Mouse (Mus musculus) heart, embryonic 16.5 days (tissue): ENCODE results near the gene 1700037H04Rik. TPM values are rescaled to one million over a fixed set of nuclear protein-coding genes. Genes with fewer than 3 reads are reported as not detected.
"Not testable (repeated sequence)": the region's sequence is repeated elsewhere in the genome, so short reads cannot be mapped to it uniquely, and the experiment has no call there.

Experiments used
- ATAC-seq: fragments of 200-750 bp; cut with Nextera tagmentation; replicated peaks from 2 replicates; pipeline ENCODE4 v1.8.0; 2017; ENCODE audit warnings: moderate number of reproducible peaks; ENCODE audit not compliant: insufficient read depth, low FRiP score; ENCODE audit errors: extremely low read depth
- H3K27ac ChIP-seq: fragments of 300-500 bp; sonication (generic); 2 replicates; pipeline ENCODE4 v1.5.1; 2014; ENCODE audit warnings: mild to moderate bottlenecking, low read length, control low read depth, moderate library complexity
- H3K27me3 ChIP-seq: fragments of 300-500 bp; sonication (generic); 2 replicates; pipeline ENCODE4 v1.6.1; 2014; ENCODE audit warnings: low read length, mixed read lengths; ENCODE audit not compliant: control insufficient read depth, insufficient read depth
- H3K36me3 ChIP-seq: fragments of 300-500 bp; sonication (generic); 2 replicates; pipeline ENCODE4 v1.6.1; 2014; ENCODE audit not compliant: control insufficient read depth, insufficient read depth
- H3K4me1 ChIP-seq: fragments of 300-500 bp; sonication (generic); 2 replicates; pipeline ENCODE4 v1.6.1; 2014; ENCODE audit warnings: low read length, mixed read lengths; ENCODE audit not compliant: control insufficient read depth, insufficient read depth
- H3K4me2 ChIP-seq: fragments of 300-500 bp; sonication (generic); 2 replicates; pipeline ENCODE4 v1.6.1; 2014; ENCODE audit warnings: low read depth, mild to moderate bottlenecking, control low read depth, low read length
- H3K4me3 ChIP-seq: fragments of 300-500 bp; sonication (generic); 2 replicates; pipeline ENCODE4 v1.5.1; 2014; ENCODE audit warnings: mild to moderate bottlenecking, control low read depth, low read length
- H3K9ac ChIP-seq: fragments of 300-500 bp; sonication (generic); 2 replicates; pipeline ENCODE4 v1.6.1; 2014; ENCODE audit warnings: low read length, control low read depth
- H3K9me3 ChIP-seq: fragments of 300-500 bp; sonication (generic); replicated peaks from 2 replicates; pipeline ENCODE4 v1.6.1; 2016; ENCODE audit warnings: low read length; ENCODE audit not compliant: control insufficient read depth
- WGBS: fragments of 180-500 bp; shearing (Covaris S2); extraction: QIAGEN DNeasy Blood & Tissue Kit; methylation state at CpG from one replicate; pipeline ENCODE4 v1.1.7; 2014; 5-methylcytosine and 5-hydroxymethylcytosine counted together
- polyA plus RNA-seq: library from polyadenylated mRNA; unstranded; fragments of >200 nt; fragmentation: Nextera tagmentation; extraction: Ambion mirVana; gene quantifications from 2 replicates; pipeline ENCODE4 v1.2.1, GENCODE M21; 2015

Gene 1700037H04Rik
- polyA plus RNA-seq, 1 experiment from 2014 or later, result 65.1 TPM

- no peaks in the 10 kb centered on the region; the same call in 1 of the 2 replicates for H3K27me3 ChIP-seq
- peak overlapping the region; percentile 87 for H3K9ac ChIP-seq
- peak overlapping the region; percentile 71 for H3K4me3 ChIP-seq
- peaks cover 13% of the 10 kb centered on the region for H3K4me1 ChIP-seq
- WGBS, result 76% methylated on average over 5 of the region's 5 CpGs
- no peak overlapping the region; the same call in none of the 2 replicates for H3K27ac ChIP-seq
- peak overlapping the region; percentile 89 for H3K4me2 ChIP-seq
- H3K9me3 ChIP-seq, result no peaks in the 10 kb centered on the region
- no peak for ATAC-seq
- no peaks in the 10 kb centered on the region for H3K36me3 ChIP-seq
Observed at GRCm38 (mm10) chr2:131128211-131128610, 31.7 kb downstream of the 1700037H04Rik start.

- peak within 1 kb of the TSS; percentile 71 for H3K4me3 ChIP-seq
- H3K9ac ChIP-seq, result peak within 1 kb of the TSS; percentile 87
- H3K36me3 ChIP-seq, result no peaks in the 10 kb centered on the region
- H3K4me1 ChIP-seq, result peaks cover 13% of the 10 kb centered on the region; the same call in 1 of the 2 replicates
- ATAC-seq, result peak; percentile 96
- no peaks in the 10 kb centered on the region; the same call in 1 of the 2 replicates for H3K27me3 ChIP-seq
- under 1% methylated on average over 28 of the region's 28 CpGs for WGBS
- H3K9me3 ChIP-seq, result no peaks in the 10 kb centered on the region
- H3K4me2 ChIP-seq, result peak within 1 kb of the TSS; percentile 89
- peak within 1 kb of the TSS; percentile 73 for H3K27ac ChIP-seq
Observed at GRCm38 (mm10) chr2:131127161-131127730, 32.6 kb downstream of the 1700037H04Rik start, which contains the start of gene Hspa12b. Gene Hspa12b (plus strand): TSS chr2:131127280.

GRCm38 (mm10) chr2:131125964-131126815 lies 33.7 kb downstream of the 1700037H04Rik start:
- H3K9ac ChIP-seq, result no peak overlapping the region; the same call in 1 of the 2 replicates
- no peaks in the 10 kb centered on the region; the same call in 1 of the 2 replicates for H3K27me3 ChIP-seq
- no peaks in the 10 kb centered on the region for H3K36me3 ChIP-seq
- H3K9me3 ChIP-seq, result no peaks in the 10 kb centered on the region
- peaks cover 13% of the 10 kb centered on the region; the same call in 1 of the 2 replicates for H3K4me1 ChIP-seq
- H3K27ac ChIP-seq, result no peak overlapping the region
- no peak for ATAC-seq
- H3K4me2 ChIP-seq, result no peak overlapping the region
- 64% methylated on average over 9 of the region's 9 CpGs for WGBS
- no peak overlapping the region for H3K4me3 ChIP-seq

GRCm38 (mm10) chr2:131125157-131125963 lies 34.5 kb downstream of the 1700037H04Rik start:
- ATAC-seq, result no peak
- 87% methylated on average over 9 of the region's 9 CpGs for WGBS

GRCm38 (mm10) chr2:131124166-131124565 lies 35.7 kb downstream of the 1700037H04Rik start:
- H3K4me1 ChIP-seq, result peaks cover 13% of the 10 kb centered on the region; the same call in 1 of the 2 replicates
- 61% methylated on average over 3 of the region's 3 CpGs for WGBS
- no peaks in the 10 kb centered on the region for H3K9me3 ChIP-seq
- no peak for ATAC-seq
- no peak overlapping the region for H3K9ac ChIP-seq
- peak overlapping the region; percentile 55; the same call in 1 of the 2 replicates for H3K27ac ChIP-seq
- H3K4me3 ChIP-seq, result no peak overlapping the region
- no peaks in the 10 kb centered on the region; the same call in 1 of the 2 replicates for H3K27me3 ChIP-seq
- H3K4me2 ChIP-seq, result no peak overlapping the region
- H3K36me3 ChIP-seq, result no peaks in the 10 kb centered on the region

More at GRCm38 (mm10) chr2:131125157-131125963, 34.5 kb downstream of the 1700037H04Rik start:
- Histone ChIP-seq H3K27me3 (no peaks in the 10 kb centered on the region; the same call in 1 of the 2 replicates), H3K27ac (no peak overlapping the region), H3K4me2 (no peak overlapping the region), H3K9ac (no peak overlapping the region), H3K4me1 (peaks cover 13% of the 10 kb centered on the region; the same call in 1 of the 2 replicates), H3K9me3 (no peaks in the 10 kb centered on the region), H3K36me3 (no peaks in the 10 kb centered on the region), H3K4me3 (no peak overlapping the region)

GRCm38 (mm10) chr2:131118968-131119574 lies 40.8 kb downstream of the 1700037H04Rik start:
- 80% methylated on average over 2 of the region's 2 CpGs for WGBS
- H3K9ac ChIP-seq, result no peak overlapping the region
- no peaks in the 10 kb centered on the region for H3K36me3 ChIP-seq
- no peaks in the 10 kb centered on the region for H3K4me1 ChIP-seq
- H3K4me2 ChIP-seq, result no peak overlapping the region
- no peak for ATAC-seq
- no peaks in the 10 kb centered on the region for H3K9me3 ChIP-seq
- no peak overlapping the region for H3K4me3 ChIP-seq
- H3K27me3 ChIP-seq, result no peaks in the 10 kb centered on the region
- H3K27ac ChIP-seq, result no peak overlapping the region

- H3K9ac ChIP-seq, result no peak overlapping the region
- no peak for ATAC-seq
- WGBS, result 83% methylated on average over 5 of the region's 5 CpGs
- H3K4me3 ChIP-seq, result no peak overlapping the region
- H3K4me2 ChIP-seq, result no peak overlapping the region
- H3K27me3 ChIP-seq, result no peaks in the 10 kb centered on the region
- no peak overlapping the region for H3K27ac ChIP-seq
- H3K4me1 ChIP-seq, result peaks cover 8% of the 10 kb centered on the region
- no peaks in the 10 kb centered on the region for H3K36me3 ChIP-seq
- no peaks in the 10 kb centered on the region for H3K9me3 ChIP-seq
Observed at GRCm38 (mm10) chr2:131105989-131106388, 53.9 kb downstream of the 1700037H04Rik start.

GRCm38 (mm10) chr2:131105061-131105460 lies 54.8 kb downstream of the 1700037H04Rik start:
- H3K9me3 ChIP-seq, H3K4me1 ChIP-seq, H3K4me2 ChIP-seq, ATAC-seq, H3K27ac ChIP-seq, H3K4me3 ChIP-seq, H3K9ac ChIP-seq, H3K36me3 ChIP-seq, H3K27me3 ChIP-seq: not testable (repeated sequence)
- WGBS, result 77% methylated on average over 4 of the region's 4 CpGs
